Mouse (Mus musculus): ENCODE data around the gene Hoxa3.

The Hoxa3 gene

GRCm38 (mm10) chr6:52152226-52153193 lies 60.6 kb downstream of the Hoxa3 start:
- DNase-seq, result no peak

DNA sequence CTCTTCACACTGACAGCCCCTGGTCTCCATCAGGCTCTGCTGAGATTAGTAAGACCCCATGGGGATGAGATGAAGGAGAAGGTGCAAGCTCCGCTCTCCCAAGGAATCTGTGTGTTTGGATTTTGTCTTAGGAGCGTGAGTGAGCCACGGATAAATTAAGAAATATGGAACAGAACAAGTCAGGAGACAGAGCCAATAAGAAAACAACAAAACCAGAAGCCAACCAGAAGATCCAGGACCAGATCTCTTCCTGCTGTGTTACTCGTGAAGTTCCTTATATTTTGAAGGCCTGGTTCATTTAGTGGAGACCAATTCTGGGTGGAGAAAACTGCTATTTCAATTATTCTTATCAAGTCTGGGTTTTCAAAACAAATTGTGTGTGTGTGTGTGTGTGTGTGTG lies 61.6 kb downstream of the Hoxa3 start:
- DNase-seq, result no peak

DNA sequence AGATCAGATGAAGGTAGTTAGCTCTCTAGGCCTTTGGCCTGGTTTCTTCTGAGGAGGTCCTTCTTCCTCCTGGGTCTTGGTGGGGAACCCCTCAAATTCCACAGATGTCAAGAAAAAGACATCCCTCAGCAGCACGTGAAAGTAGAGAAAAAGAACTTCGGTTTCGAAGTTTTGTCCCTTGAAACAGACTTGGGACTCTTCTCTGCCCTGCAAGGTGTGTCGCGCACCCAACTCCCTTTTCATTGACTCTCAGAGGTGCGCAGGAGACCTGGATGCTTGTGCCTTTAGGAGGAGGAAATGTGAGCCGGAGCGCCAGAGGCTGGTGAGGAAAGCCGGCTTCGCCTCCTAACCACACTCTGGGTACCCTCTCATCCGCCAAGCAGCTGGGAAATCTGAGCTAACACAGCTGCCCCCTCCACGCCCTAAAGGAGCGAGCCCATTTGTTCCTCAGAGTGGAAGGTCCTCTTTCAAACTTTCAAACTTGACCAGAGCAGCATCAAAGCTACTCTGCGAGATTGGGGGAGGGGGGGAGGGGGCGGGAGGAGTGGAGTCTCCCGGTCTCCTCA lies 62.7 kb downstream of the Hoxa3 start:
- no peak for DNase-seq

DNA sequence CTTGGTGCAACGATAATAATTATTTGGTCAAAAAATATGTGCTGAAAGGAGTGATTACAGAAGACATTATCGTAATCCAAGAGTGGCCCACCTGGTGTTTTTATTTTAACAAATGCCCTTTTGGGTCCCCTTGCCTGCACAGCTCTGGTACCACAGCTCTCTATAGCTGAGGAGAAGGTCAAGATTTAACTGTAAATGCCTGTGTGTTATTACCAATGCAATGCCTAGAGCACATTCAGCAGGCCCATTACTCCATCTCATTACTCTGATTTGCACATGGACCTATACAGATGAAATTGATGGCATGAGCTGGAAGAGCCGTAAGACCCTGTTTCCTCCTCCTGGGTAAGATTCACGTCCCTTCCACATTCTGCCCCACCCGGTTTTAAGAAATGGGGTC lies 74.0 kb downstream of the Hoxa3 start:
- DNase-seq, result no peak

DNA sequence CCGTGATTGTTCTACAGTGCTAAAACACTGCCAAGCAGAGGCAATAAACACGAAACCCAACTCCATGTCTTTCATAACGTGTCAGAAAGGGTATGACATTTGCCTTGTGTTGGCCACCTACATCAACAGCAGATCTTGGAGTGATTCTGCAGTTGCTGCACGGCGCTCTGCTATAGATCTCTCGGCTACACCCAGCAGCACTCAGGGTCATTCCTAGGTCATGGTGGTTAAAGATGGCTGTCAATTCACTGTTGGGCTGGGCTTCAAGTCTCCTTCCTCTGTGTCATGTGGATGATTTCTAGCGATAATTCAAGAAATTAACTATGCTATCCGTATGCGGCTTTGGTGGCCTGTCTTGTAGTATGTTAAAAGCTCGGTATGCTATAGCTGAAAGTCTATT lies 74.6 kb downstream of the Hoxa3 start:
- DNase-seq, result no peak

DNA sequence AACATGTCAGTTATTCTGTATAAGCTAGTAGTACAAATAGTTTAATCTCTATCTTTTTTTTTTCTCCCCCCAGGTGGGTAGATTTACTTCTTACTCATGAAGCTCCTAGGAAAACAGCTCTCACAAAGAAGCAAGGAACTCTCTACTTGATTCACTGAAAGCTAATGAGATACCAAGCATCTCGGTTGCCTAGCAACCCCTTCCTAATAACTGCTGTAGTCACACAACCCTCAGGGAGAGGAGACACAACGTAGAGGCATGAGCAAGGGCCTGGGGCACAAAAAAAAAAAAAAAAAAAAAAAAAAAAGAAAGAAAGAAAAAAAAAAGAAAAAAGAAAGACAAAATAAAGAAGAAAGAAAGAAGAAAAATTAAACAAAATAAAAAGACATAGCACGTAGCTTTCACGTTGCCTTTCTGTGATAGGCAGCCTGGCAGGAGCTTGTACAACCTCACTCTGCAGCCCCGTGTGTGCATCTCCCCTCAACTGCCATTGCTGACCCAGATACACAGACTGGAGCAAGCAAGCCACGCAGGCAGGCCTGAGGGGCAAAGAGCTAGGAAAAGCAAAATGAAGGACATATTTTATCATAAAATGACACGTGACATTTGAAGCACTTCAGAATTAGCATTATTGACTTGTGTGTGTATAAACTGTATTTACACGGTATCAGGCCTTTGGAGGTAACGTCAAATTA lies 75.1 kb downstream of the Hoxa3 start:
- DNase-seq, result no peak

GRCm38 (mm10) chr6:52123673-52124072 lies 89.5 kb downstream of the Hoxa3 start:
- no peak for DNase-seq

GRCm38 (mm10) chr6:52121173-52121572 lies 92.0 kb downstream of the Hoxa3 start:
- DNase-seq, result no peak

All from lung, postnatal 4 days (tissue).